Mouse (Mus musculus) spleen, adult 2 months (tissue): ENCODE results near the gene Tgm7.

Experiments used
- CTCF ChIP-seq: fragments of 200-500 bp; IDR thresholded peaks from 2 replicates; pipeline ENCODE4 v1.5.1; 2011; ENCODE audit warnings: mild to moderate bottlenecking, inconsistent platforms; ENCODE audit not compliant: insufficient read depth, insufficient read length, insufficient replicate concordance; ENCODE audit errors: extremely low read depth
- POLR2A ChIP-seq: fragments of 200-500 bp; IDR thresholded peaks from 2 replicates; pipeline ENCODE4 v1.6.1; 2011; ENCODE audit warnings: low read depth, low read length, inconsistent platforms

DNA sequence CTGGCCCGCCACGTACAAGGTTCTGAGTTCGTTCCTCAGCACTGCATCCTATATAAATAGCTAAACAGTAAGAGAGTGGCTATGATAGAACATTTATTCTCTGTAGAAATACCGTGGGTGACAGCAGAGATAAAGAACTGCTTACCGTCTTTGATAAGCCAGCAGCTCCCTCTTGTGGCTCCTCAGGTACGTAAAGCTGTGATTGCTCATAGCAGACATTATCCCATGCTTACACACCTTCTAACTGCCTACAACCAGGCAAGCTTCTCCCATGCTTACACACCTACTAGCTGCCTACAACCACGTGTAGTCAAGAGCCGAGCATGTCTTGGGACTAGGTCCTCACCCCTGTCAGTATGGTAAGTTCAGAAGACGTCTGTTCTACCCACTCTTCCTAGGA, 7.5 kb downstream of the Tgm7 start:
- no peak for TF ChIP-seq POLR2A
- peak; percentile 50; the same call in 1 of the 2 replicates for TF ChIP-seq CTCF
